Mouse (Mus musculus) kidney, postnatal 14 days (tissue): Measurements from ENCODE around the gene Tmem274.

ENCODE experiments used
- DNase-seq: peaks from one replicate; pipeline ENCODE4 v3.0.0; 2022; ENCODE audit warnings: mixed read lengths

Tmem274 gene

GRCm38 (mm10) chr4:149484566-149484965 is 7.4 kb downstream of the Tmem274 start:
- no peak for DNase-seq

- peak; percentile 96 for DNase-seq
Measured at GRCm38 (mm10) chr4:149485053-149485824, 8.1 kb downstream of the Tmem274 start, which contains the start of the genes Nmnat1 and Lzic. Nmnat1 (minus strand) TSS chr4:149485202. Lzic (plus strand) TSS chr4:149485229.

DNA sequence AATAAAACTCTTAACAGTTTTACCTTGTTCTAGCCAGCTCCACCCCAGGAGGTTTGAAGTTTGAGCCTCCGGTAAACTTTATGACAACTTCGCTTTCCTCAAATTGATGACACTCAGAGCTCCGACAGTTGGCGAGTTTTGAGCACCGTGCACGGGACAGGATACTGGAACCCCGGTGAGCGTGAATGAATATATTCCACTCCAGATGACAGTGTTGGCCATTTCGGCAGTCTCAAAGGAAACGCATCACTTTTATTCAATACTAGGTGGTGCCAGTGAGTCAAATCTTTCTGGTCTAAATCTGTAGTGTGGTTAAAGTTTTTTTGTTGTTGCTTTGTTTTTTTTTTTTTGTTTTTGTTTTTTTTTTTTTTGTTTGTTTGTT is 8.6 kb downstream of the Tmem274 start:
- DNase-seq, result peak; percentile 36

GRCm38 (mm10) chr4:149487729-149488128 is 10.6 kb downstream of the Tmem274 start:
- no peak for DNase-seq

GRCm38 (mm10) chr4:149489415-149490240 is 12.4 kb downstream of the Tmem274 start:
- no peak for DNase-seq

- no peak for DNase-seq
Measured at GRCm38 (mm10) chr4:149491151-149491550, 14.0 kb downstream of the Tmem274 start.

- DNase-seq, result no peak
Measured at GRCm38 (mm10) chr4:149496612-149497011, 19.4 kb downstream of the Tmem274 start.

GRCm38 (mm10) chr4:149498901-149499300 is 21.7 kb downstream of the Tmem274 start:
- DNase-seq, result no peak

- DNase-seq, result no peak
Measured at GRCm38 (mm10) chr4:149499790-149500189, 22.6 kb downstream of the Tmem274 start.

DNA sequence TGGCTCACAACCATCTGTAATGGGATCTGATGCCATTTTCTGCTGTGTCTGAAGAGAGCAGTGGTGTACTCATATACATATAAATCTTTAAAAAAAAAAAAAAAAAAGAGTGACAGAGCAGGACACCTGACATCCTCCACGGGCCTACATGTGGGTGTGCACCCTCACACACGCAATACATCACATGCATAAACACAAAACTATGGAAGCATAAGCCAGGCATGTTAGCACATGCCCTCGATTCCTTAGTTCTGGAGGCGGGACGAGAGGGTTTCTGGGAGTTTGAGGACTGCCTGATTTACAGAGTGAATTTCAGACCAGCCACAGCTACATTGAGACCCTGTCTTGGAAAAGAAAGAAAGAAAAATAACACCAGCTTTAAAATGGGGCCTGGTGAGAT is 27.2 kb downstream of the Tmem274 start:
- DNase-seq, result no peak

DNA sequence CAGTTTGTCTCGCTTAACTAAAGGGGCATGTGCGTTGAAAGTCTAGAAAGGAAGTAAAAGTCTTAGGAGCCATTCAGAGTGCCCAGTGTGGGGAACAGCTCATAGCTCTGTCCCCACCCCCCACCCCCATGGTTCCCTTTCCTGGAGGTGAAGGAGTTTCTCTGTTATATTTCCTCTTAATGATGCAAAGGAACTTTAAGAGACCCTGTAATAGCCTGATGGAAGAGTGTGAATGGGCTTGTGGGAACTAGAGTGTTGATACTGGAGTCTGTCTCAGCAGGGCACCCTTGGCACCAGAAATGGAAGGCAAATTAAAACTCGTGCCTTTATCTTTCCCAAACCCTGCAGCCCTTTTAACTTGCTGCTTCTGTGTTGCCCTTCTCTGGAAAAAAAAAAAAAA is 27.7 kb downstream of the Tmem274 start:
- DNase-seq, result no peak

DNA sequence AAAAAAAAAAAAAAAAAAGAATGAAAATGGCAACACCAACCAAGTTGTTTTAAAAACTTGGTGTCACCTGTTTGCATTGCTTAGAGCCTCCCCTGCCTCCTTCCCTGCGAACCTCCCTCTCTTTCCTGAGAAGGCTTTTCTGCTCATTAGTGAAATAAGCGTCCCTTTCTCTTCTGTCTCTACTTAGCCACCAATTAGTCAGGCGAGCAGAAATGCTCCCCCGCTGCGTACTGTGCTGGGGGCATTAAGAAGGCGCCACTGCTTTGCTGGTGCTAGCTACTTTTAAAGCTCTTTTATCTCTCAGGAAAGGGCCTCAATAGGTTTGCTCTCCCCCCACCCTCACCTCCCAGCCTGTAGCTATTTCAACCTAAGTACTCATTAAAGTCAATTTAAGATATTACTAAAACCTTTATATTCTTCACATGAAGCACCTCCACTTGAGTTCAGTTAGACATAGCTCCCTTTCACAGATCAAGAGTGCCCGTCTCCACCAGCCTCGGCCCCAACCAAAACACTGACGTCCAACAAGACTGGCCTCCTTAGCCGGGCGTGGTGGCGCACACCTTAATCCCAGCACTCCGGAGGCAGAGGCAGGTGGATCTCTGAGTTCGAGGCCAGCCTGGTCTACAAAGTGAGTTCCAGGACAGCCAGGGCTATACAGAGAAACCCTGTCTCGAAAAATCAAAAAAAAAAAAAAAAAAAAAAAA is 28.2 kb downstream of the Tmem274 start:
- no peak for DNase-seq

DNA sequence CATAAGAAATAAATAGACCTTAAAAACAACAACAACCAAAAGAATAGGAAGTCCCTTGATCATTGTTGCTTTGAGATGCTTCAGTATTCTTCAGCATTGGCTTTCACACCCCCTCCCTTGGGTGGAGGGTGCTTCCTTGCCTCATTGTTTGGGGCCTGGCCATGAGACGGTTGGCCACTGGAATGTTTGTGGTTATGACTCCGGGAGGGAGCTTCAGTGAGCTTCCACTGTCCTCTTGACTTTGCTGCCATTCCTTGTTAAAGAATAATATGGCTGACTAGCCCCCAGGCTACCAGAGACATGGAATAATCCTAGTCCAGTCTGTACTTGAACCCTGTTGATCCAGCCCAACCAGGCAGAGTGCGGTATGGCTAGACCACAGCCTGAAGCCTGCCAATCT is 29.7 kb downstream of the Tmem274 start:
- no peak for DNase-seq

- DNase-seq, result no peak
Measured at GRCm38 (mm10) chr4:149511221-149511646, 34.1 kb downstream of the Tmem274 start.

GRCm38 (mm10) chr4:149512072-149512471 is 34.9 kb downstream of the Tmem274 start:
- no peak for DNase-seq

GRCm38 (mm10) chr4:149515706-149516105 is 38.5 kb downstream of the Tmem274 start:
- DNase-seq, result no peak

DNA sequence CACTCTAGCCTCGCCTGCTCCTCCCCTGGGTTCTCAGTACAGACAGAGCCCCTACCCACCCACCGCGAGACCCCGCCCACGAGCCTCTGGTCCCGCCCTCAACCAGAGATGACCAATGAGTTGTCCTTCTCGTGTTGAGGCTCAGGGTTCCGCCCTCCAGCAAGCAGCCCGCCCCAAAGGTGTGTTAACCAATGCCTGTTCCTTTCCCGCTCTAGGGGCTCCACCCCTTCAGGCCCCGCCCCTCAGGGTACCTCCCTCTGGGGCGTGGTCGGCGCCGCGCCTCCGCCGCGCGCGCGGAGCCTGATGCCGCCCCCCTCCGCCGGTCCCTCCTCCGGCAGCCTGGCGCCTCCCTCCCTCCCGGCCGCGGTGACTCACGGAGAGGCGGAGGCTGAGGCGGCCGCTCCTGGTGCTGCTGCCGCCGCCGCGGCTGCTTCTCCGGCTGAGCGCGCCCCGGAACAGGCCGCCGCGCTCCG is 40.7 kb downstream of the Tmem274 start, which contains the start of gene Ctnnbip1:
Gene Ctnnbip1, plus strand, starts transcription at position 369 of the 473 bp plus-strand sequence.
- peak; percentile 98 for DNase-seq

- no peak for DNase-seq
Measured at GRCm38 (mm10) chr4:149518351-149519220, 41.4 kb downstream of the Tmem274 start.

DNA sequence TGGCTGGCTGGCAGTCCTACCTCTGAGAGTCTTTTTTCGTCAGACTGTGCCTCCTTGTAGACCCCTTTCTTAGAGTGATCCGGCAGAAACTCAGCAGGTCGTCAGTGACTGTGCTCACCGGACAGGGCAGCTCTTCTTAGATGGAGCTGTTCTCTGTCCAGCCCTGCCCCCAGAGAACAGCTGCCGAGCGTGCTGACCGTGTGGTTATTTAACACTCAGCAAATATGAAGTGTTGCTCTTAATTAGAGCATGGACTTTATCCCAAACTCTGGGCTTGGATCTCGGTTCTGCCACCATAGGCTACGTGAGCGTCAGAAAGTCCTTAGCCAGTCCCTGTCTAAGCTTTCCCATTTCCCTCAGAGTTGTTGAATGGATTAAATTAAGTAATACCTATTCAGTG is 44.1 kb downstream of the Tmem274 start:
- peak; percentile 42 for DNase-seq

- DNase-seq, result no peak
Measured at GRCm38 (mm10) chr4:149523961-149524360, 46.8 kb downstream of the Tmem274 start.

- DNase-seq, result no peak
Measured at GRCm38 (mm10) chr4:149525170-149525569, 48.0 kb downstream of the Tmem274 start.

DNA sequence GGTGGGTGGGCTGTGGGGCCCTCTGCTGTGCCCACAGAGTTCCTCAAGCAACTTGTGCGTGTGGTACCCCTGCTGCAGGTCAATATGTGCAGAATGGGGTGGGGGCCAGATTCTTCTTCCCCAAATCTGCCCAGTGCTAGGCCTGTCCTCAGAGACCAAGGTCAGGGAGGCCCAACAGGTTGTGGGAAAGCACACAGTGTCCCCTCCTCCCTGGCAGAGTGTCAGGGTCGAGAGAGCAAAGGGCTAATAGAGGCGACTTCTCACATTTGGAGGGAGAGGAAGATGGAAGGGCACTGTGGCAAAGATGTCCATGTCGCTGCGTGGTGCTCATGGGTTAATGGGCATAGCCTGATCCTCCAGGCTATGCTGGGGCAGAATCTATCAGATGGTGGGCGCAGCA is 48.6 kb downstream of the Tmem274 start:
- DNase-seq, result no peak
